Mouse (Mus musculus): ENCODE data around the gene Jade1.

- TF ChIP-seq GATA1 (IDR thresholded peaks at IDR 0.05; ENCODE audit: borderline replicate concordance, low read length) = no peak
- TF ChIP-seq FLI1 (IDR thresholded peaks at IDR 0.05; ENCODE audit: low read length) = no peak
Observed at GRCm38 (mm10) chr3:41591651-41592170, 36.2 kb downstream of the Jade1 start.

All from megakaryocyte, embryonic 14.5 days (primary cell).